Mouse (Mus musculus) retina, postnatal 1 day (tissue): ENCODE results near the gene Ipo9.

Source experiments
- DNase-seq: peaks from one replicate; pipeline ENCODE4 v3.0.0-alpha.2; 2012

Ipo9 gene

GRCm38 (mm10) chr1:135366380-135366779 lies 63.9 kb downstream of the Ipo9 start:
- no peak for DNase-seq

- DNase-seq: no peak
Measured at GRCm38 (mm10) chr1:135363446-135363845, 66.9 kb downstream of the Ipo9 start.

- no peak for DNase-seq
Measured at GRCm38 (mm10) chr1:135362115-135362514, 68.2 kb downstream of the Ipo9 start.

- no peak for DNase-seq
Measured at GRCm38 (mm10) chr1:135361491-135361890, 68.8 kb downstream of the Ipo9 start.

- DNase-seq: no peak
Measured at GRCm38 (mm10) chr1:135359071-135359470, 71.2 kb downstream of the Ipo9 start.

- DNase-seq: no peak
Measured at GRCm38 (mm10) chr1:135351953-135352352, 78.3 kb downstream of the Ipo9 start.

- DNase-seq: no peak
Measured at GRCm38 (mm10) chr1:135347498-135348169, 82.7 kb downstream of the Ipo9 start.

- no peak for DNase-seq
Measured at GRCm38 (mm10) chr1:135346891-135347290, 83.4 kb downstream of the Ipo9 start.

- no peak for DNase-seq
Measured at GRCm38 (mm10) chr1:135344026-135344425, 86.3 kb downstream of the Ipo9 start.

- no peak for DNase-seq
Measured at GRCm38 (mm10) chr1:135341947-135342346, 88.4 kb downstream of the Ipo9 start.
